Mouse (Mus musculus) olfactory bulb, adult 2 months (tissue): ENCODE results near the gene Rad51d.

Experiments
- CTCF ChIP-seq: fragments of 200-500 bp; IDR thresholded peaks from 2 replicates; pipeline ENCODE4 v1.5.1; 2012; ENCODE audit warnings: low read depth, mild to moderate bottlenecking, low read length, moderate library complexity; ENCODE audit not compliant: insufficient read depth
- POLR2A ChIP-seq: fragments of 200-500 bp; IDR thresholded peaks from 2 replicates; pipeline ENCODE4 v1.6.1; 2012; ENCODE audit warnings: mild to moderate bottlenecking, low read depth, low read length, moderate library complexity; ENCODE audit not compliant: insufficient read depth

GRCm38 (mm10) chr11:82928897-82929632 lies 38.7 kb upstream of the Rad51d start:
- TF ChIP-seq POLR2A = no peak
- no peak for TF ChIP-seq CTCF
